Mouse (Mus musculus): Measurements from ENCODE around the gene Cldn24. TPM values are rescaled to one million over a fixed set of nuclear protein-coding genes. Genes with fewer than 3 reads are reported as not detected.

Cldn24 gene
- polyA plus RNA-seq, 1 experiment from 2014 or later = 0.40 TPM

DNA sequence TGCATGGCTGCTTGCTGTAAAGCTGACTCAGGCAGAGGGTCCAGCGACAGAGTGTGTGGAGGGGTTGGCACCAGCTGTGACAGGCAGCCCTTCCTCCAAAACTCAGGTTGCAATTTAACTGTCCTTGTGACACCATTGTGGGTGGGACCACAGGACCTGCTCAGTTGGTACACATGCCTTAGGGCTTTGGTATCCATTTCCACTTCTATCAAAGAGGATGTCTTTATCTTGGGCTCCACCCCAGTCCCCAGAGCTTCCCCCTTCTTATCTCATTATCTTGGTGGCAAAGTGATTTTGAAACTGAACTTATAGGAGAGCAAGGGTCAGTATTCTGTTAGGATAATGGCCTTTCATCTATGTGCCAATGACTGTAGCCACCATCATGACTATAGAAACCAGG, 12.0 kb downstream of the Cldn24 start:
- peaks cover 5% of the 10 kb centered on the region; the same call in 1 of the 2 replicates for H3K36me3 ChIP-seq
- H3K4me3 ChIP-seq = no peak overlapping the region
- no peak overlapping the region for H3K27ac ChIP-seq
- H3K9ac ChIP-seq = no peak overlapping the region
- no peaks in the 10 kb centered on the region for H3K9me3 ChIP-seq (replicated peaks)
- H3K4me2 ChIP-seq (replicated peaks) = no peak overlapping the region
- no peak for ATAC-seq (ENCODE audit: low FRiP score)
- H3K27me3 ChIP-seq = no peaks in the 10 kb centered on the region
- 57% methylated on average over 1 of the region's 1 CpGs for WGBS
- H3K4me1 ChIP-seq = peaks cover 5% of the 10 kb centered on the region; the same call in 1 of the 2 replicates

DNA sequence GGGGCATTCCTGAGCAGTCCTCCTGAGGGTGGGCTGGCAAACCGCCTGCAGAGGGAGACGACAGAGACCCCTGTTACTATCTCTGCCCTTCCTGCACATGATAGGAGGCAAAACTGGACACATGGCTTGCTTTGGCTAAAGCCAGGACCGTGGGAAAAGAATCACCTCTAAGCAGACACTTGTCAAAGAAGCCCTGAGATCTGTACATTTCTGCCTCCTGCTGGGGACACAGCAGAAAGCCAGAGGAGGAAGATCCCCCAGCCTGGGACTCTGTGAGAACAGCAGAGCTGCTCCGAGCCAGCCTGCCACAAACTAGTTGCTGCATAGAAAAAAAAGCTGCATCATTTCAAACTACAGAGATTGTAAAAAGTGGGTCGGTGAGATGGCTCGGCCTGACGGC, 21.1 kb downstream of the Cldn24 start:
- Histone ChIP-seq H3K27ac (no peak overlapping the region), H3K9me3 (replicated peaks) (no peaks in the 10 kb centered on the region), H3K4me3 (no peak overlapping the region), H3K9ac (no peak overlapping the region), H3K4me1 (no peaks in the 10 kb centered on the region), H3K4me2 (replicated peaks) (no peak overlapping the region), H3K36me3 (peaks cover 50% of the 10 kb centered on the region), H3K27me3 (no peaks in the 10 kb centered on the region)
- ATAC-seq (ENCODE audit: low FRiP score) = no peak
- 86% methylated on average over 7 of the region's 7 CpGs for WGBS

DNA sequence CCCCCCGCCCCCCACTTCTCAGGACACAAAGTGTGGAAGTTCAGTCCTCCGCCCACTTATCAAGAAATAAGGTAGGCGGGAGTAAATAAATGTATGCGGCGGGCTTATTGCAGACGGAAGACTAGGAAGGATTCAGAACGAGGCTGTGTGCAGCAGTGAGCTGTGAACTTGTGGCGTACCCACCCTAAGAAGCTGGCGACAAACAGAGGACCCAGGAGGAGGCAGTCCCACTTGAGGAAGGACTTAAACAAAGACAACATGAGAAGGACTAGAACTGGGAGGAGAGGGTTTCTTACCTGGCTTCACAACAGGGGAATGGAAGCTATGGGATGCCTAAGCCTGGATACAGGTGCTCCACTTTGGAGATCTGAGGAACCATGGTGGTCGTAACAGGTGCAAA, 21.7 kb downstream of the Cldn24 start:
- H3K27ac ChIP-seq = no peak overlapping the region

GRCm38 (mm10) chr8:47845956-47846355, 24.0 kb downstream of the Cldn24 start:
- WGBS = 71% methylated on average over 13 of the region's 13 CpGs
- no peak overlapping the region for H3K4me2 ChIP-seq (replicated peaks)
- no peaks in the 10 kb centered on the region for H3K27me3 ChIP-seq
- H3K4me3 ChIP-seq = no peak overlapping the region
- ATAC-seq (ENCODE audit: low FRiP score) = no peak
- H3K4me1 ChIP-seq = no peaks in the 10 kb centered on the region
- H3K9ac ChIP-seq = no peak overlapping the region
- no peak overlapping the region for H3K27ac ChIP-seq
- H3K9me3 ChIP-seq (replicated peaks) = no peaks in the 10 kb centered on the region
- H3K36me3 ChIP-seq = peaks cover 50% of the 10 kb centered on the region

More for the DNA sequence above, 21.7 kb downstream of the Cldn24 start:
- Histone ChIP-seq H3K4me1 (no peaks in the 10 kb centered on the region), H3K4me3 (no peak overlapping the region), H3K36me3 (peaks cover 50% of the 10 kb centered on the region), H3K27me3 (no peaks in the 10 kb centered on the region), H3K9me3 (replicated peaks) (no peaks in the 10 kb centered on the region), H3K4me2 (replicated peaks) (no peak overlapping the region), H3K9ac (no peak overlapping the region)
- no peak for ATAC-seq (ENCODE audit: low FRiP score)
- WGBS = 94% methylated on average over 10 of the region's 10 CpGs

DNA sequence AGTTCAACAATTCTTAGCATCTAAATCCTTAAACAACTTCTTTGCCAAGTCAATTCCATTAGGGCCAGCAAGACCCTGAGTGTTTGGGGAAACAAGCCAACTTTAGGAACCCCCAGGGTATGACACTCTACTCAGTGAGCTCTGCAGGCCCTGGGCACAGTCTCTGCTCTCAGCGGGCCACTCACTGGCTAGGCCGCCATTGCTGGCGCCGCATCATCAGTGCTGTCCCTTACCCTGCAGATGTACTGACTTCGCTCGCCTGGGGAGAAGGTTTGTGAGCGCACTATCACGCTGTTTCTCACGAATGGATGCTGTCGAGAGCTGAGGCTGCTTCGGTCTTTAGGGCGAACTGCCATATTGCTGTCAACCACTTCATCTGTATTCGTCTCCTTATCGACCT, 25.2 kb downstream of the Cldn24 start:
- no peak overlapping the region for H3K4me3 ChIP-seq
- 94% methylated on average over 14 of the region's 14 CpGs for WGBS
- H3K4me2 ChIP-seq (replicated peaks) = no peak overlapping the region
- H3K4me1 ChIP-seq = no peaks in the 10 kb centered on the region; the same call in 1 of the 2 replicates
- H3K27ac ChIP-seq = no peak overlapping the region
- H3K9me3 ChIP-seq (replicated peaks) = no peaks in the 10 kb centered on the region
- peaks cover 49% of the 10 kb centered on the region for H3K36me3 ChIP-seq
- H3K9ac ChIP-seq = no peak overlapping the region
- ATAC-seq (ENCODE audit: low FRiP score) = no peak
- no peaks in the 10 kb centered on the region for H3K27me3 ChIP-seq

- H3K27ac ChIP-seq = no peak overlapping the region
- H3K27me3 ChIP-seq = no peaks in the 10 kb centered on the region
- peaks cover 5% of the 10 kb centered on the region; the same call in 1 of the 2 replicates for H3K4me1 ChIP-seq
- no peak overlapping the region for H3K4me2 ChIP-seq (replicated peaks)
- H3K36me3 ChIP-seq = peaks cover 44% of the 10 kb centered on the region
- no peak for ATAC-seq (ENCODE audit: low FRiP score)
- 96% methylated on average over 6 of the region's 6 CpGs for WGBS
- H3K9me3 ChIP-seq (replicated peaks) = no peaks in the 10 kb centered on the region
- no peak overlapping the region for H3K4me3 ChIP-seq
- H3K9ac ChIP-seq = no peak overlapping the region
Observed at GRCm38 (mm10) chr8:47847931-47848330, 26.0 kb downstream of the Cldn24 start.

GRCm38 (mm10) chr8:47849842-47850241, 27.9 kb downstream of the Cldn24 start:
- peaks cover 37% of the 10 kb centered on the region for H3K36me3 ChIP-seq
- 80% methylated on average over 8 of the region's 8 CpGs for WGBS
- H3K27ac ChIP-seq = no peak overlapping the region

DNA sequence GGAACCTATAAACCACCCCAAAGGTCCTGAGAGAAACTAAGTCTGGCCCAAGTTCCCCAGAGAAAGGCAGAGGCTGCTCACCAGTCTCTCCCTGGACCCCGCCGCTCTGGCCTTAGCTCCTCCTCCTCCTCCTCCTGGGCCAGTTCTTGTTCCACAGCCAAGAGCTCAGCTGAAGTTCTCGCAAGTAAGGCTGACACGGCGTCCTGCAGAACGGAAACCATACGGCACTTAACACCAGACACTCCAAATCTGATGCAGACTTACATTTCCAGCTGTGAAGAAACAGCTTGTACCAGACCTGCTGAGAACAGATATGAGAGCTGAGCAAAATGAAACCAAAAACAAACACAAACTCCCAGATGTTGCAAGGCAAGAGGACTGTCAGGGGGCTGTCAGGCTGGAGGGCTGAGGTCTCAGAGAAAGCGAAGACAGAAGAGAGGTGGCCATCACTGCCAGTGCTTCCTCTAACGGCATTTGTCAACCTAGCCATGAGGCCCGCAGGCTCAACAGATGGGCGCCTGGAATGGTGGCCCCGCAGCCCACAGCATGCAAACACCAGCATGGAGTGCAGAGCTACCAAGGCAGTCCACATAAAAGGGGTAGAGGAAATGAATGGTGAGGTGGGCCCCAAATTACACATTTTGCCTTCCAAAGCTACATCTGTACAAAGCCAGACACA, 30.0 kb downstream of the Cldn24 start:
- Histone ChIP-seq H3K4me1 (peaks cover 8% of the 10 kb centered on the region; the same call in 1 of the 2 replicates), H3K27ac (peak overlapping the region; percentile 52), H3K9ac (no peak overlapping the region; the same call in 1 of the 2 replicates), H3K4me3 (no peak overlapping the region), H3K4me2 (replicated peaks) (no peak overlapping the region; the same call in 1 of the 2 replicates), H3K9me3 (replicated peaks) (no peaks in the 10 kb centered on the region), H3K36me3 (peaks cover 36% of the 10 kb centered on the region), H3K27me3 (no peaks in the 10 kb centered on the region)
- no peak for ATAC-seq (ENCODE audit: low FRiP score)
- 62% methylated on average over 12 of the region's 12 CpGs for WGBS

More at GRCm38 (mm10) chr8:47849842-47850241, 27.9 kb downstream of the Cldn24 start:
- H3K4me2 ChIP-seq (replicated peaks) = no peak overlapping the region
- H3K4me1 ChIP-seq = peaks cover 8% of the 10 kb centered on the region; the same call in 1 of the 2 replicates
- ATAC-seq (ENCODE audit: low FRiP score) = no peak
- H3K9me3 ChIP-seq (replicated peaks) = no peaks in the 10 kb centered on the region
- no peak overlapping the region for H3K9ac ChIP-seq
- no peaks in the 10 kb centered on the region for H3K27me3 ChIP-seq
- H3K4me3 ChIP-seq = no peak overlapping the region

DNA sequence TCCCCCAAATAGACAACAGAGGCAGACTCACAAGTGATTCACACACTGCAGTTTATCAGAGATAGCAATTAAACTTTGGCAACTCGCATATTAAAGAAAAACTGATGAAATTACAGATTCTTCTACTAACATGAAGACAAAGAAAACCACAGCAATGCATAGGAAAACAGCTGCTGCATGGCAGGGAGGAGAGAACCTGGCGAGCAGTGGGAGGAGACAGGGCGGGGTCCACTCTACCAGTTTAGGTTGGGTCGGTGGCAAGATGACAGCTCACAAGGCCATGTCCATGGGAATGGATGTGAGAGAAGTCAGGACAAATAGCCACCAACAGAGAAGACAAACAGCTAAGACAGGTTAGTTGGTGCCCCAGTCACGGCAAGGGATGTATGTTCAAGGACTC, 30.8 kb downstream of the Cldn24 start:
- Histone ChIP-seq H3K4me3 (no peak overlapping the region), H3K36me3 (peaks cover 29% of the 10 kb centered on the region), H3K9ac (no peak overlapping the region), H3K27ac (peak overlapping the region; percentile 52), H3K4me1 (peaks cover 8% of the 10 kb centered on the region; the same call in 1 of the 2 replicates), H3K27me3 (no peaks in the 10 kb centered on the region), H3K4me2 (replicated peaks) (no peak overlapping the region), H3K9me3 (replicated peaks) (no peaks in the 10 kb centered on the region)
- ATAC-seq (ENCODE audit: low FRiP score) = no peak
- WGBS = 75% methylated on average over 5 of the region's 5 CpGs

GRCm38 (mm10) chr8:47853356-47853755, 31.4 kb downstream of the Cldn24 start:
- peaks cover 24% of the 10 kb centered on the region; the same call in 1 of the 2 replicates for H3K36me3 ChIP-seq
- H3K9me3 ChIP-seq (replicated peaks) = no peaks in the 10 kb centered on the region
- WGBS = 84% methylated on average over 5 of the region's 5 CpGs
- ATAC-seq (ENCODE audit: low FRiP score) = no peak
- H3K9ac ChIP-seq = no peak overlapping the region
- no peak overlapping the region for H3K4me2 ChIP-seq (replicated peaks)
- H3K27ac ChIP-seq = no peak overlapping the region
- no peak overlapping the region for H3K4me3 ChIP-seq
- H3K27me3 ChIP-seq = no peaks in the 10 kb centered on the region
- H3K4me1 ChIP-seq = peaks cover 8% of the 10 kb centered on the region; the same call in 1 of the 2 replicates

DNA sequence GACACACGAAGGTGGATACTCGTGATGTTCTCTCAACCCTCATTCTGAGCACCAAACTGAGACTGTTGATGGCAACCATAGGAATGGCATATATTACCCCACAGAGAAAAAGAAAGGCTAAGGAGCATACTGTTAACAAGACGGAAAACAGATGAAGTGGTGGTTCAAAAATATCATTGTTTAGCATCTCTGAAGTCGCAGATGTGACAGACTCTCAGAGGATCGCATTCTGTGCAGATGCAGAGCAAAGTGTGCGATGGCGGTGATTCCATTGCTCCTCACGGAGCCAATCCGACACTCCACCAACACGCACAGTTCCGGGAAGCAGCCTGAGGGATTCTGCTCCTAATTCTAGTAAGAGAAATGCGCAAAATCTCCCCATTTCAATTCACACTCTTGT, 37.3 kb downstream of the Cldn24 start:
- H3K9ac ChIP-seq = no peak overlapping the region
- no peak overlapping the region for H3K4me2 ChIP-seq (replicated peaks)
- 0 out of 2 replicates have a peak, but pooled peaks cover 2% of the 10 kb centered on the region for H3K4me1 ChIP-seq
- peaks cover 34% of the 10 kb centered on the region for H3K36me3 ChIP-seq
- H3K9me3 ChIP-seq (replicated peaks) = no peaks in the 10 kb centered on the region
- no peak overlapping the region for H3K4me3 ChIP-seq
- ATAC-seq (ENCODE audit: low FRiP score) = no peak
- peak overlapping the region; percentile 48; the same call in 1 of the 2 replicates for H3K27ac ChIP-seq
- H3K27me3 ChIP-seq = no peaks in the 10 kb centered on the region
- WGBS = 93% methylated on average over 12 of the region's 12 CpGs

DNA sequence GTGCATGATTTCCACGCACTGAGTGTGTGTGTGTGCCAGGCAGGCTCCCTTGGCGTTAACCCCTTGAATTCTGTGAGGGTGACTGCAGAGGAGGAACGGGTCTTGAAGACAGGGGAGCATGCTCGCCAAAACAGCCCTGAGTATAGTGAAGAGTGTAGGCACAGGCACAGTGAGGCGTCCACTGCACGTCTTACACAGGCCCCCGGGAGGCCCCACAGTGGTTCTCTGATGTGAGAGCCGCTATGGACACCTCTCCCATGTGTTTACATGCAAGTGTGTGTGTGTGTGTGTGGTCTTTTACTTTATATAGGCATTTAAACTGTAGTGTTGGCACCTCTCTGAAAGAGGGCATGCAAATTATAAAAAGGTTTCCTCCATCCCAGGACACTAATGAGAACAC, 44.6 kb downstream of the Cldn24 start:
- 0 out of 2 replicates have a peak, but pooled peaks cover 2% of the 10 kb centered on the region for H3K4me1 ChIP-seq
- no peaks in the 10 kb centered on the region for H3K27me3 ChIP-seq
- 84% methylated on average over 8 of the region's 8 CpGs for WGBS
- peaks cover 35% of the 10 kb centered on the region for H3K36me3 ChIP-seq
- no peak overlapping the region for H3K4me3 ChIP-seq
- H3K27ac ChIP-seq = no peak overlapping the region
- H3K9ac ChIP-seq = no peak overlapping the region
- H3K9me3 ChIP-seq (replicated peaks) = no peaks in the 10 kb centered on the region
- H3K4me2 ChIP-seq (replicated peaks) = no peak overlapping the region
- no peak for ATAC-seq (ENCODE audit: low FRiP score)

- Histone ChIP-seq H3K9ac (no peak overlapping the region), H3K36me3 (peaks cover 31% of the 10 kb centered on the region), H3K9me3 (replicated peaks) (no peaks in the 10 kb centered on the region), H3K4me3 (no peak overlapping the region), H3K27ac (no peak overlapping the region), H3K4me2 (replicated peaks) (no peak overlapping the region), H3K4me1 (0 out of 2 replicates have a peak, but pooled peaks cover 2% of the 10 kb centered on the region), H3K27me3 (no peaks in the 10 kb centered on the region)
- 33% methylated on average over 8 of the region's 8 CpGs for WGBS
- ATAC-seq (ENCODE audit: low FRiP score) = peak; percentile 73
Observed at GRCm38 (mm10) chr8:47867067-47867466, 45.1 kb downstream of the Cldn24 start.
